Mouse (Mus musculus): ENCODE data around the gene St6gal1. TPM values are rescaled to one million over a fixed set of nuclear protein-coding genes. Genes with fewer than 3 reads are reported as not detected.

Gene St6gal1
- polyA plus RNA-seq, 1 experiment from 2014 or later, result 19.3 TPM

DNA sequence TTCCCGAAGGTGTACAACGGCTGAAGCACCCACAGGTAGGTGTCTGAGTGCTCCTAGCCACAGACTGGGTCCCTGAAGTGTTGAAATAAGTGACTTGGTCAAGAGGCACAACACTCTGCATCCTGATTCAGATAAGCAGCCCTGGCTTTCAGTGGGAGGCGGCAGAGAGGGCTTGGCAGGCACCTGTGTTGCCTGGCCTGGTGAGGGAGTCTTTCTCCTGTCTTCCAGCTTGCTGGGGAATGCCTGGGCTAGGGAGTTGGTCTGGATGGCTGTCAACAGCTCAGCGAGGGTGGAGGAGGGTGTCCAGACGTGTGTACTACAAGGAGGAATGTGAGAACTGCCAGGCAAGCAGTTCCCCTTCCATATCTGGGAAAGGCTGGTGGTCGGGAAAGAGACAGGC is 15.0 kb downstream of the St6gal1 start:
- H3K36me3 ChIP-seq (ENCODE audit: control insufficient read depth, insufficient read depth, low read length), result no peaks in the 10 kb centered on the region
- no peak overlapping the region for H3K9ac ChIP-seq (ENCODE audit: low read depth, low read length)
- H3K4me2 ChIP-seq (ENCODE audit: low read length), result no peak overlapping the region
- H3K27me3 ChIP-seq (ENCODE audit: control insufficient read depth, insufficient read depth, low read depth, low read length), result no peaks in the 10 kb centered on the region
- no peak for ATAC-seq
- no peak overlapping the region for H3K4me3 ChIP-seq (ENCODE audit: low read depth, low read length)
- no peak overlapping the region for H3K27ac ChIP-seq (ENCODE audit: low read length)
- no peaks in the 10 kb centered on the region for H3K9me3 ChIP-seq (replicated peaks; ENCODE audit: control insufficient read depth, low read length, poor library complexity, severe bottlenecking)
- 78% methylated on average over 6 of the region's 6 CpGs for WGBS
- H3K4me1 ChIP-seq (ENCODE audit: control insufficient read depth, insufficient read depth, low read length), result peaks cover 7% of the 10 kb centered on the region; the same call in 1 of the 2 replicates

DNA sequence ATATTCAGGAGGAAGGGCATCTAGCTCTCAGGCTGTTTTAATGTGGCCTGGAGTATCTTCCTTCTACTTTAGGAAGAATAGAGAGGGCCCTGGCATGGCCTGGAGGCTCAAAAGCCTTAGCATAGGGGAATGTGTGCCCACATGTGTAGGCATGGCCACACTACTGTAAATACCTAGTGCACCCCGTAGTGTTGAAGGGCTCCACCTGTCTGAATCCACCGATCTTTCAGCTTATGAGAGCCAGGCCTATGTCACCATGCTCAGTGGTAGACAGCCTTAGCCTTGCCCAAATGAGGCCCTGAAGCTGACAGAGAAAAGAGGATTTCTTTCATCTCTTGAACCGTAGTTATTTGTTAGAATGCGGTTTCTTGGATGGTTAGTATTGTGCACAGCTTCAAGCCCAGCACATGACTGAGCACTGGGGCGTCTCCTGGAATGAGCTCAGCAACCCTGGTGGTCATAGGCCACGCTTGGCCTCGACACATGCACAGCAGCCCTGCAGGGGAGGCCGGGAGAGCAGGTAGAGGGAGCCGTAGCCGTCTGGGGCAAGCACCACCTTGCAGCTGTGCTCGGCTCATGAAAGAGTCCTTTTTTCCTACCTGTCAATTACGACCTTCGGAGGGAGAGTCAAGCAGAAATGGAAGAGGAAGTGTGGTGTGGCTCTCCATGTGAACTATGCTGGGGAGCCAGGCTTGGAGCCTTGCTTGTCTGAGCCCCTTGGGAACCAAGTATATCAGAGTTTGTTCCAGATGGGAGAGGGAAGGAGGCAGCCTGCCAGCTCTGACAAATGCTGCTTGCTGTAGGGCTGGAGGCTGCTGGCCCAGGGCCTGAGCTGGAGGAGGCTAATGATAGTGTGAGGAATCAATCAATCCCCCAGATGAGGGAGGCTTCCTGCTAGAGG is 15.8 kb downstream of the St6gal1 start:
- 61% methylated on average over 13 of the region's 13 CpGs for WGBS
- no peak overlapping the region; the same call in 1 of the 2 replicates for H3K27ac ChIP-seq (ENCODE audit: low read length)
- ATAC-seq, result peak; percentile 67
- H3K9ac ChIP-seq (ENCODE audit: low read depth, low read length), result no peak overlapping the region
- no peak overlapping the region for H3K4me3 ChIP-seq (ENCODE audit: low read depth, low read length)
- H3K36me3 ChIP-seq (ENCODE audit: control insufficient read depth, insufficient read depth, low read length), result no peaks in the 10 kb centered on the region
- no peak overlapping the region for H3K4me2 ChIP-seq (ENCODE audit: low read length)
- H3K27me3 ChIP-seq (ENCODE audit: control insufficient read depth, insufficient read depth, low read depth, low read length), result no peaks in the 10 kb centered on the region
- H3K9me3 ChIP-seq (replicated peaks; ENCODE audit: control insufficient read depth, low read length, poor library complexity, severe bottlenecking), result no peaks in the 10 kb centered on the region
- peaks cover 7% of the 10 kb centered on the region; the same call in 1 of the 2 replicates for H3K4me1 ChIP-seq (ENCODE audit: control insufficient read depth, insufficient read depth, low read length)

DNA sequence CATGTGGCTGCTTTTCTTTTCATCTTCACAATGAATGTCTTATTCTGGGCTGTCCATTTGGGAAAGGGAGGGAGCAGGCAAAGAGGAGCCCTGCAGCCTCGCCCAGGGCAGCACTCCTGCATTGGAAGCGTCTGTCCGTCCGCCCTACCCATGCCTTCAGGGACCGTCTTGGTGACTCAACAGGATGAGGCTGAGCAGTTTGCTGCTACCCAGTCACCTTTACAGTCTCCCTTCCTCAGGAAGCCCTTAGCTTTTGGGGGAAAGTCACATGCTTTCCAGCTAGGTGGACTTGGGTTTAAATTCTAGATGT is 16.4 kb downstream of the St6gal1 start:
- Histone ChIP-seq H3K9ac (ENCODE audit: low read depth, low read length) (no peak overlapping the region), H3K36me3 (ENCODE audit: control insufficient read depth, insufficient read depth, low read length) (no peaks in the 10 kb centered on the region), H3K9me3 (replicated peaks; ENCODE audit: control insufficient read depth, low read length, poor library complexity, severe bottlenecking) (no peaks in the 10 kb centered on the region), H3K4me3 (ENCODE audit: low read depth, low read length) (no peak overlapping the region), H3K4me1 (ENCODE audit: control insufficient read depth, insufficient read depth, low read length) (peaks cover 7% of the 10 kb centered on the region; the same call in 1 of the 2 replicates), H3K27me3 (ENCODE audit: control insufficient read depth, insufficient read depth, low read depth, low read length) (no peaks in the 10 kb centered on the region), H3K27ac (ENCODE audit: low read length) (peak overlapping the region; percentile 10; the same call in 1 of the 2 replicates), H3K4me2 (ENCODE audit: low read length) (no peak overlapping the region)
- no peak for ATAC-seq
- 71% methylated on average over 5 of the region's 5 CpGs for whole genome bisulfite sequencing

DNA sequence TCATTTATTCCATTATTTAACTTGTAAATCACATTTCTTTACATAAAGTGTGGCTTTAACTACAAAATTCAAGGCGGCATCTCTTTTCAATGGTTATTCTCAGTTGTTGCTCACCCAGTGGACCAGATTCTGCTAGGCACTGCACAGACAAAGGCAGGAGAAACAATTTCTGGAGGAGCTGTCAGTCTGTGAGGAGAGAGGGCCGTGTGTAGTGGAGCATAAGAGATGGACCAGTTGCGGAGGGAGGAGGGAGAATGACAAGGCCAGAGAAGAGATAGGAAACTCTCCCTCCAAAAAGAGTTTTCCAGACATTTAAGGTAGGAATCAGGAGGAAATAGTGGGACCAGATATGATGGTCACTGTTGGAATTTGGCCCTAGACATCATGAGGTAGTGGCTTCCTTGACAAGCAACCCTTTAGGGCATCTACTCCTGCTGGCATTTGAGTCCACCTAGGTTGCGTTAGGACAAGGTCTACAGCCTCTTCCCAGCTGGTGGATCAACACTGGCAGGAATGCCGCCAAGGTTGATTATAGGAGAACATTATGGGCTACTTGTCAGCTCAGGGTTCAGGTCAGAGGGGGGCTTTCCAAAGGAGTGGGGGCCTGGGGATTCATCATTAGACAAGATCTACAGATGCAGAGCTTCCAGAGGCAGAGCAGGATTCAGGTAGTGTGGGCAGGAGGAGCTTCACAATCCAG is 19.3 kb downstream of the St6gal1 start:
- Histone ChIP-seq H3K4me2 (ENCODE audit: low read length) (no peak overlapping the region), H3K27me3 (ENCODE audit: control insufficient read depth, insufficient read depth, low read depth, low read length) (no peaks in the 10 kb centered on the region), H3K27ac (ENCODE audit: low read length) (no peak overlapping the region), H3K9me3 (replicated peaks; ENCODE audit: control insufficient read depth, low read length, poor library complexity, severe bottlenecking) (no peaks in the 10 kb centered on the region), H3K36me3 (ENCODE audit: control insufficient read depth, insufficient read depth, low read length) (no peaks in the 10 kb centered on the region), H3K4me3 (ENCODE audit: low read depth, low read length) (no peak overlapping the region), H3K4me1 (ENCODE audit: control insufficient read depth, insufficient read depth, low read length) (peaks cover 7% of the 10 kb centered on the region; the same call in 1 of the 2 replicates), H3K9ac (ENCODE audit: low read depth, low read length) (no peak overlapping the region)
- WGBS, result 71% methylated on average over 5 of the region's 5 CpGs
- no peak for ATAC-seq

GRCm38 (mm10) chr16:23244486-23244885 is 19.9 kb downstream of the St6gal1 start:
- WGBS, result 91% methylated on average over 7 of the region's 7 CpGs
- Histone ChIP-seq H3K27ac (ENCODE audit: low read length) (no peak overlapping the region), H3K9ac (ENCODE audit: low read depth, low read length) (no peak overlapping the region), H3K27me3 (ENCODE audit: control insufficient read depth, insufficient read depth, low read depth, low read length) (no peaks in the 10 kb centered on the region), H3K4me2 (ENCODE audit: low read length) (no peak overlapping the region), H3K4me3 (ENCODE audit: low read depth, low read length) (no peak overlapping the region), H3K36me3 (ENCODE audit: control insufficient read depth, insufficient read depth, low read length) (no peaks in the 10 kb centered on the region), H3K4me1 (ENCODE audit: control insufficient read depth, insufficient read depth, low read length) (peaks cover 7% of the 10 kb centered on the region; the same call in 1 of the 2 replicates), H3K9me3 (replicated peaks; ENCODE audit: control insufficient read depth, low read length, poor library complexity, severe bottlenecking) (no peaks in the 10 kb centered on the region)
- no peak for ATAC-seq

GRCm38 (mm10) chr16:23249285-23249684 is 24.7 kb downstream of the St6gal1 start:
- no peak overlapping the region for H3K9ac ChIP-seq (ENCODE audit: low read depth, low read length)
- WGBS, result 60% methylated on average over 4 of the region's 4 CpGs
- no peak overlapping the region for H3K27ac ChIP-seq (ENCODE audit: low read length)
- H3K4me2 ChIP-seq (ENCODE audit: low read length), result no peak overlapping the region
- H3K36me3 ChIP-seq (ENCODE audit: control insufficient read depth, insufficient read depth, low read length), result no peaks in the 10 kb centered on the region
- H3K27me3 ChIP-seq (ENCODE audit: control insufficient read depth, insufficient read depth, low read depth, low read length), result no peaks in the 10 kb centered on the region
- H3K4me1 ChIP-seq (ENCODE audit: control insufficient read depth, insufficient read depth, low read length), result peaks cover 7% of the 10 kb centered on the region; the same call in 1 of the 2 replicates
- ATAC-seq, result no peak
- no peak overlapping the region for H3K4me3 ChIP-seq (ENCODE audit: low read depth, low read length)
- H3K9me3 ChIP-seq (replicated peaks; ENCODE audit: control insufficient read depth, low read length, poor library complexity, severe bottlenecking), result no peaks in the 10 kb centered on the region

GRCm38 (mm10) chr16:23249762-23250161 is 25.2 kb downstream of the St6gal1 start:
- Histone ChIP-seq H3K4me2 (ENCODE audit: low read length) (no peak overlapping the region), H3K9me3 (replicated peaks; ENCODE audit: control insufficient read depth, low read length, poor library complexity, severe bottlenecking) (no peaks in the 10 kb centered on the region), H3K27me3 (ENCODE audit: control insufficient read depth, insufficient read depth, low read depth, low read length) (no peaks in the 10 kb centered on the region), H3K4me1 (ENCODE audit: control insufficient read depth, insufficient read depth, low read length) (peaks cover 7% of the 10 kb centered on the region; the same call in 1 of the 2 replicates), H3K27ac (ENCODE audit: low read length) (no peak overlapping the region), H3K36me3 (ENCODE audit: control insufficient read depth, insufficient read depth, low read length) (no peaks in the 10 kb centered on the region), H3K9ac (ENCODE audit: low read depth, low read length) (no peak overlapping the region), H3K4me3 (ENCODE audit: low read depth, low read length) (no peak overlapping the region)
- WGBS, result 67% methylated on average over 6 of the region's 6 CpGs
- no peak for ATAC-seq

- ATAC-seq, result peak; percentile 64; the same call in 1 of the 2 replicates
- H3K27ac ChIP-seq (ENCODE audit: low read length), result no peak overlapping the region
Measured at GRCm38 (mm10) chr16:23250556-23251444, 26.3 kb downstream of the St6gal1 start.

More at GRCm38 (mm10) chr16:23250556-23251444, 26.3 kb downstream of the St6gal1 start:
- Histone ChIP-seq H3K4me3 (ENCODE audit: low read depth, low read length) (no peak overlapping the region), H3K9ac (ENCODE audit: low read depth, low read length) (no peak overlapping the region), H3K9me3 (replicated peaks; ENCODE audit: control insufficient read depth, low read length, poor library complexity, severe bottlenecking) (no peaks in the 10 kb centered on the region), H3K4me2 (ENCODE audit: low read length) (no peak overlapping the region), H3K27me3 (ENCODE audit: control insufficient read depth, insufficient read depth, low read depth, low read length) (no peaks in the 10 kb centered on the region), H3K4me1 (ENCODE audit: control insufficient read depth, insufficient read depth, low read length) (peaks cover 7% of the 10 kb centered on the region; the same call in 1 of the 2 replicates), H3K36me3 (ENCODE audit: control insufficient read depth, insufficient read depth, low read length) (no peaks in the 10 kb centered on the region)
- 36% methylated on average over 15 of the region's 15 CpGs for WGBS

Measured in midbrain, embryonic 16.5 days (tissue).